Mouse (Mus musculus): ENCODE measurements around the gene Nol3. TPM values are rescaled to one million over a fixed set of nuclear protein-coding genes. Genes with fewer than 3 reads are reported as not detected.

The Nol3 gene
- polyA plus RNA-seq, 1 experiment: 15.5 TPM

- Histone ChIP-seq H3K4me1 (ENCODE audit: control insufficient read depth, insufficient read depth, low read length) (no peaks in the 10 kb centered on the region), H3K4me3 (ENCODE audit: insufficient read depth, low read length) (peak overlapping the region; percentile 58; the same call in 1 of the 2 replicates), H3K27ac (ENCODE audit: insufficient read depth, low read length) (no peak overlapping the region)
- no peak for TF ChIP-seq POLR2A (IDR thresholded peaks at IDR 0.05; ENCODE audit: extremely low read depth, insufficient read depth, low read length)
- TF ChIP-seq CTCF (IDR thresholded peaks at IDR 0.05; ENCODE audit: extremely low read depth, insufficient read depth, low read length): no peak
Measured at GRCm38 (mm10) chr8:105253766-105254151, 22.2 kb upstream of the Nol3 start.

- Histone ChIP-seq H3K4me1 (ENCODE audit: control insufficient read depth, insufficient read depth, low read length) (no peaks in the 10 kb centered on the region), H3K4me3 (ENCODE audit: insufficient read depth, low read length) (peak overlapping the region; percentile 58), H3K27ac (ENCODE audit: insufficient read depth, low read length) (no peak overlapping the region; the same call in 1 of the 2 replicates)
- TF ChIP-seq POLR2A (IDR thresholded peaks at IDR 0.05; ENCODE audit: extremely low read depth, insufficient read depth, low read length): peak; percentile 7; the same call in 1 of the 2 replicates
- peak; percentile 58 for TF ChIP-seq CTCF (IDR thresholded peaks at IDR 0.05; ENCODE audit: extremely low read depth, insufficient read depth, low read length)
Measured at GRCm38 (mm10) chr8:105254152-105254965, 21.6 kb upstream of the Nol3 start.

- no peak within 1 kb of the TSS; the same call in 1 of the 2 replicates for H3K27ac ChIP-seq (ENCODE audit: insufficient read depth, low read length)
Measured at GRCm38 (mm10) chr8:105254966-105255350, 21.0 kb upstream of the Nol3 start, which contains the start of gene B3gnt9. Gene B3gnt9, minus strand, starts transcription at chr8:105255153.

GRCm38 (mm10) chr8:105257318-105258114, 18.4 kb upstream of the Nol3 start:
- no peak overlapping the region for H3K27ac ChIP-seq (ENCODE audit: insufficient read depth, low read length)

More at GRCm38 (mm10) chr8:105254966-105255350, 21.0 kb upstream of the Nol3 start, which contains the start of gene B3gnt9:
- Histone ChIP-seq H3K4me3 (ENCODE audit: insufficient read depth, low read length) (peak within 1 kb of the TSS; percentile 58), H3K4me1 (ENCODE audit: control insufficient read depth, insufficient read depth, low read length) (no peaks in the 10 kb centered on the region)
- TF ChIP-seq CTCF (IDR thresholded peaks at IDR 0.05; ENCODE audit: extremely low read depth, insufficient read depth, low read length) (no peak), POLR2A (IDR thresholded peaks at IDR 0.05; ENCODE audit: extremely low read depth, insufficient read depth, low read length) (no peak)

GRCm38 (mm10) chr8:105258911-105259720, 16.8 kb upstream of the Nol3 start:
- H3K4me1 ChIP-seq (ENCODE audit: control insufficient read depth, insufficient read depth, low read length): no peaks in the 10 kb centered on the region
- peak overlapping the region; percentile 20 for H3K4me3 ChIP-seq (ENCODE audit: insufficient read depth, low read length)
- H3K27ac ChIP-seq (ENCODE audit: insufficient read depth, low read length): no peak overlapping the region
- TF ChIP-seq POLR2A (IDR thresholded peaks at IDR 0.05; ENCODE audit: extremely low read depth, insufficient read depth, low read length): no peak
- TF ChIP-seq CTCF (IDR thresholded peaks at IDR 0.05; ENCODE audit: extremely low read depth, insufficient read depth, low read length): no peak

More at GRCm38 (mm10) chr8:105257318-105258114, 18.4 kb upstream of the Nol3 start:
- TF ChIP-seq CTCF (IDR thresholded peaks at IDR 0.05; ENCODE audit: extremely low read depth, insufficient read depth, low read length) (no peak), POLR2A (IDR thresholded peaks at IDR 0.05; ENCODE audit: extremely low read depth, insufficient read depth, low read length) (no peak)
- no peak overlapping the region for H3K4me3 ChIP-seq (ENCODE audit: insufficient read depth, low read length)
- no peaks in the 10 kb centered on the region for H3K4me1 ChIP-seq (ENCODE audit: control insufficient read depth, insufficient read depth, low read length)

- peak overlapping the region; percentile 20 for H3K4me3 ChIP-seq (ENCODE audit: insufficient read depth, low read length)
- TF ChIP-seq POLR2A (IDR thresholded peaks at IDR 0.05; ENCODE audit: extremely low read depth, insufficient read depth, low read length) (no peak), CTCF (IDR thresholded peaks at IDR 0.05; ENCODE audit: extremely low read depth, insufficient read depth, low read length) (peak; percentile 80)
- no peaks in the 10 kb centered on the region for H3K4me1 ChIP-seq (ENCODE audit: control insufficient read depth, insufficient read depth, low read length)
Measured at GRCm38 (mm10) chr8:105259721-105260320, 16.1 kb upstream of the Nol3 start.

GRCm38 (mm10) chr8:105260371-105261099, 15.4 kb upstream of the Nol3 start:
- no peaks in the 10 kb centered on the region for H3K4me1 ChIP-seq (ENCODE audit: control insufficient read depth, insufficient read depth, low read length)
- no peak overlapping the region for H3K27ac ChIP-seq (ENCODE audit: insufficient read depth, low read length)
- no peak overlapping the region for H3K4me3 ChIP-seq (ENCODE audit: insufficient read depth, low read length)
- TF ChIP-seq POLR2A (IDR thresholded peaks at IDR 0.05; ENCODE audit: extremely low read depth, insufficient read depth, low read length) (no peak), CTCF (IDR thresholded peaks at IDR 0.05; ENCODE audit: extremely low read depth, insufficient read depth, low read length) (no peak)

More at GRCm38 (mm10) chr8:105259721-105260320, 16.1 kb upstream of the Nol3 start:
- no peak overlapping the region for H3K27ac ChIP-seq (ENCODE audit: insufficient read depth, low read length)

- TF ChIP-seq POLR2A (IDR thresholded peaks at IDR 0.05; ENCODE audit: extremely low read depth, insufficient read depth, low read length) (no peak), CTCF (IDR thresholded peaks at IDR 0.05; ENCODE audit: extremely low read depth, insufficient read depth, low read length) (no peak)
- no peak overlapping the region for H3K27ac ChIP-seq (ENCODE audit: insufficient read depth, low read length)
- no peaks in the 10 kb centered on the region for H3K4me1 ChIP-seq (ENCODE audit: control insufficient read depth, insufficient read depth, low read length)
- H3K4me3 ChIP-seq (ENCODE audit: insufficient read depth, low read length): no peak overlapping the region
Measured at GRCm38 (mm10) chr8:105261326-105261980, 14.5 kb upstream of the Nol3 start.
